In the genomic region with DNA sequence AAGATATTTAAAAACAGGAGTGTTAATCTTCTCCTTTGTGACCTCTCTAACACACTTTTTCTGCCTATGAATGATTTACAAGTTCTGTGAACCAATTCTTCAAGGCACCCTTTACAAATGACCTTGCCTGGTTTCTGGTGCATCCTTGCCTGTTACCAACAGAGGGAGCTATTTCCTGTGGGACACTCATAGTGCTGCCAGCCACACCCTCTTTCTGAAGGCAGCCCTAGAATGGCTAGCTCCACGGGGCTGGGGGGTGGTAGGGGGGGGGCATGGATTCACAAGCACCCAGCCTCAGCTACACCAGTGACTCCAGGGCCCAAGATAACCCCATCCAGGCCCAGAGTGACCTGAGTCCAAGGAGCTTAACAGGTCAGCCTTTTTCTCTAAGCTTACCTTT, we compare ENCODE assay signal across 10 mouse cellular contexts.
DNase-seq lines count a peak whose midpoint lies in the region; ATAC-seq lines count a peak whose summit lies in the region.
"Had no signal": no experiment of that assay in that cellular context is flagged by ENCODE, and none has a peak within 500 bp of the region (broad histone marks: within the 10 kb centered on the region; RNA-seq: fewer than 3 reads in every experiment).

No protein-coding gene starts in this region.

- H3K4me2 ChIP-seq in midbrain, embryonic 14.5 days (ENCODE audit: low read length): no peak overlapping the region
- no peak overlapping the region for H3K4me2 ChIP-seq in midbrain, embryonic 13.5 days (replicated peaks)
- H3K4me2 ChIP-seq in embryonic facial prominence, embryonic 11.5 days (ENCODE audit: low read depth, low read length): no peak overlapping the region

- H3K27ac ChIP-seq in midbrain, embryonic 14.5 days (replicated peaks; ENCODE audit: low read depth, low read length): no peak overlapping the region
- no peak overlapping the region for H3K27ac ChIP-seq in midbrain, embryonic 13.5 days
- H3K27ac ChIP-seq in embryonic facial prominence, embryonic 11.5 days (replicated peaks; ENCODE audit: low read depth, low read length): no peak overlapping the region
- H3K27ac ChIP-seq: macrophage had no signal

- no peaks in the 10 kb centered on the region for H3K27me3 ChIP-seq in midbrain, embryonic 14.5 days (ENCODE audit: control insufficient read depth, insufficient read depth, low read length)
- no peaks in the 10 kb centered on the region for H3K27me3 ChIP-seq in midbrain, embryonic 13.5 days
- no peaks in the 10 kb centered on the region for H3K27me3 ChIP-seq in embryonic facial prominence, embryonic 11.5 days (ENCODE audit: control insufficient read depth, insufficient read depth, low read length)

- WGBS in midbrain, embryonic 14.5 days: 10% methylated on average over 1 of the region's 1 CpGs
- 0% methylated on average over 1 of the region's 1 CpGs for WGBS in midbrain, embryonic 13.5 days
- WGBS in embryonic facial prominence, embryonic 11.5 days: 0% methylated on average over 1 of the region's 1 CpGs

- H3K9ac ChIP-seq in midbrain, embryonic 14.5 days (replicated peaks; ENCODE audit: low read length): no peak overlapping the region
- H3K9ac ChIP-seq in midbrain, embryonic 13.5 days (replicated peaks): no peak overlapping the region
- no peak overlapping the region for H3K9ac ChIP-seq in embryonic facial prominence, embryonic 11.5 days (replicated peaks; ENCODE audit: low read length)

- DNase-seq in cerebellum, postnatal 14 days: peak; percentile 13 to 39
- no peak for DNase-seq in cerebellum, adult 11-12 months
- peak; percentile 25 for DNase-seq in midbrain, embryonic 14.5 days
- peak; percentile 68 for DNase-seq in embryonic facial prominence, embryonic 11.5 days (ENCODE audit: low spot score)
- peak; percentile 35 for DNase-seq in lung, postnatal 25 days (ENCODE audit: low spot score)
- DNase-seq in cerebellum, adult 11 months: no peak

- H3K36me3 ChIP-seq in midbrain, embryonic 14.5 days (ENCODE audit: control insufficient read depth, insufficient read depth, low read length): no peaks in the 10 kb centered on the region
- no peaks in the 10 kb centered on the region for H3K36me3 ChIP-seq in midbrain, embryonic 13.5 days
- no peaks in the 10 kb centered on the region for H3K36me3 ChIP-seq in embryonic facial prominence, embryonic 11.5 days (replicated peaks; ENCODE audit: control insufficient read depth, insufficient read depth, low read depth, low read length)
- H3K36me3 ChIP-seq: G1E had no signal

- H3K4me1 ChIP-seq in midbrain, embryonic 14.5 days (ENCODE audit: control insufficient read depth, insufficient read depth, low read length): no peaks in the 10 kb centered on the region
- no peaks in the 10 kb centered on the region for H3K4me1 ChIP-seq in midbrain, embryonic 13.5 days (replicated peaks)
- no peaks in the 10 kb centered on the region for H3K4me1 ChIP-seq in embryonic facial prominence, embryonic 11.5 days (ENCODE audit: control insufficient read depth, insufficient read depth, low read length)

- H3K9me3 ChIP-seq in midbrain, embryonic 14.5 days (ENCODE audit: control insufficient read depth, low read length): no peaks in the 10 kb centered on the region
- H3K9me3 ChIP-seq in midbrain, embryonic 13.5 days: no peaks in the 10 kb centered on the region
- no peaks in the 10 kb centered on the region for H3K9me3 ChIP-seq in embryonic facial prominence, embryonic 11.5 days (replicated peaks; ENCODE audit: control insufficient read depth, low read length)

- no peak for ATAC-seq in midbrain, embryonic 14.5 days (ENCODE audit: low FRiP score, low TSS enrichment)
- no peak for ATAC-seq in midbrain, embryonic 13.5 days
- ATAC-seq in embryonic facial prominence, embryonic 11.5 days (replicated peaks; ENCODE audit: insufficient number of reproducible peaks, low FRiP score, low TSS enrichment, low read depth): no peak; the same call in 1 of the 2 replicates
- ATAC-seq in monocyte, adult 5-6 weeks (replicated peaks; ENCODE audit: insufficient number of reproducible peaks, low FRiP score, low TSS enrichment, poor library complexity, severe bottlenecking): no peak

- H3K4me3 ChIP-seq in midbrain, embryonic 14.5 days (replicated peaks; ENCODE audit: low read depth, low read length): no peak overlapping the region
- no peak overlapping the region for H3K4me3 ChIP-seq in midbrain, embryonic 13.5 days (replicated peaks)
- H3K4me3 ChIP-seq in embryonic facial prominence, embryonic 11.5 days (ENCODE audit: low read depth, low read length): no peak overlapping the region

Comparison
In these comparisons a context has a peak if more than half of its experiments do, and no peak if none do; other contexts are left out.
1. DNase-seq: peak in cerebellum, postnatal 14 days (2 of 2), midbrain, embryonic 14.5 days (single experiment), embryonic facial prominence, embryonic 11.5 days (single experiment) and lung, postnatal 25 days (single experiment); none in cerebellum, adult 11-12 months (single experiment) and cerebellum, adult 11 months (single experiment).